Mouse (Mus musculus) heart, embryonic 15.5 days (tissue): Measurements from ENCODE around the gene Cdkal1. TPM values are rescaled to one million over a fixed set of nuclear protein-coding genes. Genes with fewer than 3 reads are reported as not detected.

Experiments used
- ATAC-seq: fragments of 200-750 bp; cut with Nextera tagmentation; replicated peaks from 2 replicates; pipeline ENCODE4 v1.8.0; 2017; ENCODE audit warnings: low read depth, moderate TSS enrichment; ENCODE audit not compliant: insufficient number of reproducible peaks, insufficient read depth, low FRiP score
- H3K27ac ChIP-seq: fragments of 300-500 bp; sonication (generic); 2 replicates; pipeline ENCODE4 v1.5.1; 2015; ENCODE audit warnings: mild to moderate bottlenecking, inconsistent platforms
- H3K27me3 ChIP-seq: fragments of 300-500 bp; sonication (generic); 2 replicates; pipeline ENCODE4 v1.6.1; 2015; ENCODE audit warnings: inconsistent platforms
- H3K36me3 ChIP-seq: fragments of 300-500 bp; sonication (generic); 2 replicates; pipeline ENCODE4 v1.6.1; 2015; ENCODE audit warnings: mild to moderate bottlenecking, inconsistent platforms
- H3K4me1 ChIP-seq: fragments of 300-500 bp; sonication (generic); replicated peaks from 2 replicates; pipeline ENCODE4 v1.6.1; 2015; ENCODE audit warnings: inconsistent platforms
- H3K4me2 ChIP-seq: fragments of 300-500 bp; sonication (generic); 2 replicates; pipeline ENCODE4 v1.6.1; 2015; ENCODE audit warnings: inconsistent platforms, mild to moderate bottlenecking, moderate library complexity
- H3K4me3 ChIP-seq: fragments of 300-500 bp; sonication (generic); 2 replicates; pipeline ENCODE4 v1.5.1; 2015; ENCODE audit warnings: mild to moderate bottlenecking, inconsistent platforms
- H3K9ac ChIP-seq: fragments of 300-500 bp; sonication (generic); 2 replicates; pipeline ENCODE4 v1.6.1; 2015; ENCODE audit warnings: mild to moderate bottlenecking, inconsistent platforms
- H3K9me3 ChIP-seq: fragments of 300-500 bp; sonication (generic); replicated peaks from 2 replicates; pipeline ENCODE4 v1.6.1; 2016; ENCODE audit warnings: inconsistent platforms
- WGBS: fragments of 180-500 bp; shearing (Covaris S2); methylation state at CpG from one replicate; pipeline ENCODE4 v1.1.7; 2015; ENCODE audit warnings: mixed read lengths; 5-methylcytosine and 5-hydroxymethylcytosine counted together
- polyA plus RNA-seq: library from polyadenylated mRNA; unstranded; fragments of >200 nt; fragmentation: Nextera tagmentation; extraction: Ambion mirVana; gene quantifications from 2 replicates; pipeline ENCODE4 v1.2.1, GENCODE M21; 2015

Cdkal1 gene
- polyA plus RNA-seq, 1 experiment from 2014 or later, result 24.4 TPM

- no peak overlapping the region for H3K4me3 ChIP-seq
- H3K36me3 ChIP-seq, result no peaks in the 10 kb centered on the region
- 0 out of 2 replicates have a peak overlapping the region, but pooled peaks have one; percentile 1 for H3K4me2 ChIP-seq
- H3K4me1 ChIP-seq, result peaks cover 12% of the 10 kb centered on the region; the same call in 1 of the 2 replicates
- no peaks in the 10 kb centered on the region for H3K9me3 ChIP-seq
- H3K27ac ChIP-seq, result peak overlapping the region; percentile 77
- H3K9ac ChIP-seq, result no peak overlapping the region
- WGBS, result 18% methylated on average over 5 of the region's 5 CpGs
- peak; percentile 89 for ATAC-seq
- no peaks in the 10 kb centered on the region for H3K27me3 ChIP-seq
These were observed 677.5 kb downstream of the Cdkal1 start for GRCm38 (mm10) chr13:29177889-29178486.

- H3K9me3 ChIP-seq, result no peaks in the 10 kb centered on the region
- H3K27ac ChIP-seq, result no peak overlapping the region
- no peak overlapping the region for H3K4me2 ChIP-seq
- no peaks in the 10 kb centered on the region for H3K36me3 ChIP-seq
- no peak overlapping the region for H3K9ac ChIP-seq
- H3K27me3 ChIP-seq, result no peaks in the 10 kb centered on the region
- no peak overlapping the region for H3K4me3 ChIP-seq
- no peaks in the 10 kb centered on the region for H3K4me1 ChIP-seq
- ATAC-seq, result no peak
- 48% methylated on average over 1 of the region's 1 CpGs for WGBS
These were observed 686.1 kb downstream of the Cdkal1 start for GRCm38 (mm10) chr13:29169356-29169755.

GRCm38 (mm10) chr13:29164845-29165524 lies 690.5 kb downstream of the Cdkal1 start:
- no peak overlapping the region for H3K4me2 ChIP-seq
- no peaks in the 10 kb centered on the region for H3K27me3 ChIP-seq
- H3K27ac ChIP-seq, result no peak overlapping the region
- 61% methylated on average over 15 of the region's 15 CpGs for WGBS
- H3K4me1 ChIP-seq, result no peaks in the 10 kb centered on the region
- no peak for ATAC-seq
- no peak overlapping the region for H3K4me3 ChIP-seq
- no peaks in the 10 kb centered on the region for H3K9me3 ChIP-seq
- H3K9ac ChIP-seq, result no peak overlapping the region
- H3K36me3 ChIP-seq, result no peaks in the 10 kb centered on the region

GRCm38 (mm10) chr13:29162867-29163514 lies 692.5 kb downstream of the Cdkal1 start:
- no peak overlapping the region for H3K9ac ChIP-seq
- H3K9me3 ChIP-seq, result no peaks in the 10 kb centered on the region
- no peak overlapping the region for H3K4me2 ChIP-seq
- H3K27ac ChIP-seq, result no peak overlapping the region
- no peak overlapping the region for H3K4me3 ChIP-seq
- WGBS, result 91% methylated on average over 2 of the region's 2 CpGs
- H3K36me3 ChIP-seq, result no peaks in the 10 kb centered on the region
- ATAC-seq, result no peak
- H3K4me1 ChIP-seq, result no peaks in the 10 kb centered on the region
- H3K27me3 ChIP-seq, result no peaks in the 10 kb centered on the region

GRCm38 (mm10) chr13:29162444-29162843 lies 693.0 kb downstream of the Cdkal1 start:
- H3K4me3 ChIP-seq, result no peak overlapping the region
- no peak for ATAC-seq
- 36% methylated on average over 3 of the region's 3 CpGs for WGBS

GRCm38 (mm10) chr13:29161436-29161835 lies 694.0 kb downstream of the Cdkal1 start:
- WGBS, result 88% methylated on average over 3 of the region's 3 CpGs

More at GRCm38 (mm10) chr13:29162444-29162843, 693.0 kb downstream of the Cdkal1 start:
- Histone ChIP-seq H3K4me2 (no peak overlapping the region), H3K27ac (no peak overlapping the region), H3K9ac (no peak overlapping the region), H3K4me1 (no peaks in the 10 kb centered on the region), H3K27me3 (no peaks in the 10 kb centered on the region), H3K36me3 (no peaks in the 10 kb centered on the region), H3K9me3 (no peaks in the 10 kb centered on the region)

GRCm38 (mm10) chr13:29156703-29157102 lies 698.8 kb downstream of the Cdkal1 start:
- Histone ChIP-seq H3K4me1 (0 out of 2 replicates have a peak, but pooled peaks cover 2% of the 10 kb centered on the region), H3K9me3 (no peaks in the 10 kb centered on the region), H3K27ac (no peak overlapping the region), H3K4me2 (no peak overlapping the region), H3K4me3 (no peak overlapping the region), H3K9ac (no peak overlapping the region), H3K36me3 (no peaks in the 10 kb centered on the region), H3K27me3 (no peaks in the 10 kb centered on the region)
- WGBS, result 39% methylated on average over 4 of the region's 4 CpGs
- no peak for ATAC-seq

More at GRCm38 (mm10) chr13:29161436-29161835, 694.0 kb downstream of the Cdkal1 start:
- Histone ChIP-seq H3K27ac (no peak overlapping the region), H3K4me2 (no peak overlapping the region), H3K36me3 (no peaks in the 10 kb centered on the region), H3K27me3 (no peaks in the 10 kb centered on the region), H3K4me3 (no peak overlapping the region), H3K4me1 (no peaks in the 10 kb centered on the region), H3K9ac (no peak overlapping the region), H3K9me3 (no peaks in the 10 kb centered on the region)
- no peak for ATAC-seq

GRCm38 (mm10) chr13:29155297-29155696 lies 700.2 kb downstream of the Cdkal1 start:
- H3K36me3 ChIP-seq, result no peaks in the 10 kb centered on the region
- no peaks in the 10 kb centered on the region for H3K9me3 ChIP-seq
- H3K4me3 ChIP-seq, result no peak overlapping the region
- no peaks in the 10 kb centered on the region for H3K27me3 ChIP-seq
- H3K27ac ChIP-seq, result no peak overlapping the region
- 0 out of 2 replicates have a peak, but pooled peaks cover 2% of the 10 kb centered on the region for H3K4me1 ChIP-seq
- 78% methylated on average over 3 of the region's 3 CpGs for WGBS
- H3K9ac ChIP-seq, result no peak overlapping the region
- H3K4me2 ChIP-seq, result no peak overlapping the region
- ATAC-seq, result no peak

GRCm38 (mm10) chr13:29150120-29150519 lies 705.4 kb downstream of the Cdkal1 start:
- Histone ChIP-seq H3K4me3 (no peak overlapping the region), H3K36me3 (no peaks in the 10 kb centered on the region), H3K4me2 (no peak overlapping the region), H3K9ac (no peak overlapping the region), H3K27ac (no peak overlapping the region), H3K27me3 (no peaks in the 10 kb centered on the region), H3K4me1 (no peaks in the 10 kb centered on the region), H3K9me3 (no peaks in the 10 kb centered on the region)
- ATAC-seq, result no peak
- WGBS, result 84% methylated on average over 13 of the region's 13 CpGs

- no peak overlapping the region for H3K27ac ChIP-seq
- WGBS, result 67% methylated on average over 6 of the region's 6 CpGs
- ATAC-seq, result no peak
- no peak overlapping the region for H3K4me2 ChIP-seq
- no peaks in the 10 kb centered on the region for H3K27me3 ChIP-seq
- no peak overlapping the region for H3K4me3 ChIP-seq
- H3K36me3 ChIP-seq, result no peaks in the 10 kb centered on the region
- no peak overlapping the region for H3K9ac ChIP-seq
- no peaks in the 10 kb centered on the region for H3K4me1 ChIP-seq
- H3K9me3 ChIP-seq, result no peaks in the 10 kb centered on the region
These were observed 706.1 kb downstream of the Cdkal1 start for GRCm38 (mm10) chr13:29149404-29149803.

- Histone ChIP-seq H3K4me2 (no peak overlapping the region), H3K27me3 (no peaks in the 10 kb centered on the region), H3K27ac (no peak overlapping the region), H3K36me3 (no peaks in the 10 kb centered on the region), H3K4me1 (no peaks in the 10 kb centered on the region), H3K9me3 (no peaks in the 10 kb centered on the region), H3K9ac (no peak overlapping the region), H3K4me3 (no peak overlapping the region)
- WGBS, result 77% methylated on average over 9 of the region's 9 CpGs
- ATAC-seq, result no peak
These were observed 706.9 kb downstream of the Cdkal1 start for GRCm38 (mm10) chr13:29148616-29149015.
